Mouse (Mus musculus) kidney, embryonic 15.5 days (tissue): Measurements from ENCODE around the gene Cerkl. TPM values are rescaled to one million over a fixed set of nuclear protein-coding genes. Genes with fewer than 3 reads are reported as not detected.
A peak's percentile ranks its signal among the peaks of the same experiment; 100 is the strongest.

Experiments used
- ATAC-seq: fragments of 200-750 bp; cut with Nextera tagmentation; replicated peaks from 2 replicates; pipeline ENCODE4 v1.8.0; 2017; ENCODE audit warnings: moderate TSS enrichment; ENCODE audit not compliant: low FRiP score
- H3K27ac ChIP-seq: fragments of 300-500 bp; sonication (generic); 2 replicates; pipeline ENCODE4 v1.5.1; 2015; ENCODE audit warnings: mild to moderate bottlenecking, inconsistent platforms
- H3K27me3 ChIP-seq: fragments of 300-500 bp; sonication (generic); 2 replicates; pipeline ENCODE4 v1.6.1; 2015; ENCODE audit warnings: inconsistent platforms
- H3K36me3 ChIP-seq: fragments of 300-500 bp; sonication (generic); 2 replicates; pipeline ENCODE4 v1.6.1; 2015; ENCODE audit warnings: inconsistent platforms
- H3K4me1 ChIP-seq: fragments of 300-500 bp; sonication (generic); 2 replicates; pipeline ENCODE4 v1.6.1; 2015; ENCODE audit warnings: inconsistent platforms
- H3K4me2 ChIP-seq: fragments of 300-500 bp; sonication (generic); 2 replicates; pipeline ENCODE4 v1.6.1; 2015; ENCODE audit warnings: moderate library complexity, mild to moderate bottlenecking, inconsistent platforms
- H3K4me3 ChIP-seq: fragments of 300-500 bp; sonication (generic); replicated peaks from 2 replicates; pipeline ENCODE4 v1.5.1; 2015; ENCODE audit warnings: mild to moderate bottlenecking, inconsistent platforms
- H3K9ac ChIP-seq: fragments of 300-500 bp; sonication (generic); 2 replicates; pipeline ENCODE4 v1.6.1; 2015; ENCODE audit warnings: mild to moderate bottlenecking, inconsistent platforms
- H3K9me3 ChIP-seq: fragments of 300-500 bp; sonication (generic); replicated peaks from 2 replicates; pipeline ENCODE4 v1.6.1; 2016; ENCODE audit warnings: inconsistent platforms
- WGBS: fragments of 180-500 bp; shearing (Covaris S2); methylation state at CpG from one replicate; pipeline ENCODE4 v1.1.7; 2015; ENCODE audit warnings: mixed read lengths; 5-methylcytosine and 5-hydroxymethylcytosine counted together
- polyA plus RNA-seq: library from polyadenylated mRNA; unstranded; fragments of >200 nt; fragmentation: Nextera tagmentation; extraction: Ambion mirVana; gene quantifications from 2 replicates; pipeline ENCODE4 v1.2.1, GENCODE M21; 2015

The Cerkl gene
- polyA plus RNA-seq, 1 experiment from 2014 or later, result 2.3 TPM

DNA sequence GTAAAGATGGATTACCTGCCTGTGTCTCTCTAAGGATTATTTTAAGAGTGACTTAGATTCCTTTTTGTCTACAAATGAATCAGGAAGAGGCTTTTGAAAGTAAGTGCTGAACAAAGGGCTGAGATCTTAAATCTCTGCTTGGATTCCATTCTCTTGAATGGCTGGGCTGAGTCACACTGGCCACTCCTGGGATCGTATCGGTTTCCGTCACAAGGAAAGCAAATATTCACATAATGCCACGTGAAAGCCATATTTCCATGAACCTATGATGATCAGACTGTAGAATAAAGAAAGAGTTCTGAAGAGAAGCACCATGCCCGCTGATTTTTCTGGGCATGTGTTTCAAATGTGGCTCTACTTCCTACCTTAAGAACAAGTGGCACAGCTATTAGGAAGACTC, 57.8 kb downstream of the Cerkl start:
- Histone ChIP-seq H3K4me2 (no peak overlapping the region), H3K27ac (no peak overlapping the region), H3K4me3 (no peak overlapping the region), H3K9ac (no peak overlapping the region), H3K9me3 (no peaks in the 10 kb centered on the region), H3K27me3 (no peaks in the 10 kb centered on the region), H3K36me3 (no peaks in the 10 kb centered on the region), H3K4me1 (no peaks in the 10 kb centered on the region)
- 78% methylated on average over 5 of the region's 5 CpGs for WGBS
- ATAC-seq, result no peak

DNA sequence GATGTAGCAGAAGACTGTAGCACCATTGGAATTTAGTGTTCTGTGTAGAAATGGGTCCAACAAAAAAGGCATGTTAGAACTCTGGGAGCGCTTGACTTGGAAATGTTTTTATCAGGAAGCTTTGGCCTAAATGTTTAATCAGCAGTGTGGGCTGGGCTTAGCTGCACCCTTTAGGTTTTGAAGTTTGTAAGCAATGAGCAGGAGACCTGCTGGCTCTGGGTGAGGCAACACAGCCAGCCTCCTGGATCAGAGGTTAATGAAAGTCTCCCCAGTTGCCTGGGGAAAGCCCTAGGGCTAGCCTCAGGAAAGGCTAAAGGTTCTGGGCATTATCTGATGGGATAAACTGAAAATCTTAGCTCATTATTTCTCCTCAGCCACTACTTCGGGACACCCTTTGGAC, 58.2 kb downstream of the Cerkl start:
- Histone ChIP-seq H3K4me2 (no peak overlapping the region), H3K36me3 (no peaks in the 10 kb centered on the region), H3K9ac (no peak overlapping the region), H3K4me3 (no peak overlapping the region), H3K27ac (no peak overlapping the region), H3K4me1 (no peaks in the 10 kb centered on the region), H3K27me3 (no peaks in the 10 kb centered on the region), H3K9me3 (no peaks in the 10 kb centered on the region)
- WGBS, result 76% methylated on average over 2 of the region's 2 CpGs
- no peak for ATAC-seq

DNA sequence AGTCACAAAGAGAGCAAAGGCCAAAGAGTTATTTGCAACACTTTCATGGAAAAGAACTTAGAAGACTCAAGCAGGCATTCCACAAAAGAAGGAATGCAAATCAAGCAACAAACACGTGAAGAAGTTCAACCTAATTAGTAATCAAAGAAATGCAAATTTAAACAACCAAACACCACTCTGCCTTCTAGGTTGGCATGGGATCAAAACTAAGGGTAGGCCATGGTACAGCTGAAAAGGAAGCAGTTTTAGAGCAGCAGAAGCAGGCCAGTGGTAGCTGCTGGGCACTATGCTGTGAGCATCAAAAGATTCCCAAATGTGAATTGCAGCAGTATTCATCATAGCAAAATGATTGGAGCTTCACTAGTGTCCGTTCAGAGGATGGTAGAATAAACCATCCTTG, 59.5 kb downstream of the Cerkl start:
- no peaks in the 10 kb centered on the region for H3K27me3 ChIP-seq
- no peak overlapping the region for H3K9ac ChIP-seq
- H3K4me2 ChIP-seq, result no peak overlapping the region
- no peak overlapping the region for H3K27ac ChIP-seq
- no peak for ATAC-seq
- no peaks in the 10 kb centered on the region for H3K9me3 ChIP-seq
- H3K4me1 ChIP-seq, result no peaks in the 10 kb centered on the region
- no peak overlapping the region for H3K4me3 ChIP-seq
- no peaks in the 10 kb centered on the region for H3K36me3 ChIP-seq
- WGBS, result 60% methylated on average over 2 of the region's 2 CpGs

DNA sequence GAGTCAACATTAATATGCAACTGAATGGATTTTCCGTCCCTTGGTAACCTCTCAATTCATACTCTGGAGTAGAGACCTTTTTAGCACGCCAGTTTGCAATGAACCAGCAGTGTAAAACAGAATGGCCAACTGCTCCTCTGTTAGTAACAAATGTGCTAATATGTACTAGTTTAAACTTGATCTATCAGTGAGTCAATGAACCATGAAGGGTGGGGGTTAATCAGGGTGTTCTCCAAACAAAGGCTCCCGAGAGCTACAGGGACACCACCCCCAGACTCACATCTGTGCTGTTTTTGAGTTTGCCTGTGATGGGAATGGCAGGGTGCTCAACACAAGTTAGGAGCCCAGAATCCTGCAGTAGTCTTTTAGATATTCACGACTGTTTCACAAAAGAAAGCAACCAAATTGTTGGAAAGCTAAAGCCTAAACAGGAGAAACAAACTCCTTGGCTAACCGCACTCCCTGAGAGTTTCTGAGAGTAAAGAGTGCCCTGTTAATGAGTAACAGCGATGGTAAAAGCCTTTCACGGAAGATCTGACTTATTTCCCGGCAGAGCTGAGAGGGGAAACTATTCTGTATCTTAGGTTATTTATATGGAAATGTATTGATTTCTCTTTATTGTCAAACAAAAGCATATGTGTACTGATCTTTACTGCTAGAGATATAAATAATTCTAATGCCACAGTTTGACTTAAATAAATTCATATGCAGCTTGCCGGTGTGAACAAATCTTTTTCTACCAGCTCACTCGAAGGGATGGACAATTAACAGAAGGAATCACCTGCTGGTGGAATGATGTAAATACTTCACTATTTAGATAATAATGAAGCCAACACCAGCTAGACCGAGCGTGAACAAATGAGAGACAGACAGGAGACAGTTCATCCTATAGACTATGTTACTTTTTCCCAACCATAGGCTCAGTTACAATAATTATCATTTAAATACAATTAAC, 77.2 kb downstream of the Cerkl start:
- Histone ChIP-seq H3K9ac (no peak overlapping the region), H3K36me3 (no peaks in the 10 kb centered on the region), H3K27ac (peak overlapping the region; percentile 81), H3K9me3 (no peaks in the 10 kb centered on the region), H3K4me1 (0 out of 2 replicates have a peak, but pooled peaks cover 5% of the 10 kb centered on the region), H3K27me3 (no peaks in the 10 kb centered on the region), H3K4me3 (no peak overlapping the region), H3K4me2 (peak overlapping the region; percentile 38)
- WGBS, result 40% methylated on average over 12 of the region's 12 CpGs
- peak; percentile 94 for ATAC-seq

DNA sequence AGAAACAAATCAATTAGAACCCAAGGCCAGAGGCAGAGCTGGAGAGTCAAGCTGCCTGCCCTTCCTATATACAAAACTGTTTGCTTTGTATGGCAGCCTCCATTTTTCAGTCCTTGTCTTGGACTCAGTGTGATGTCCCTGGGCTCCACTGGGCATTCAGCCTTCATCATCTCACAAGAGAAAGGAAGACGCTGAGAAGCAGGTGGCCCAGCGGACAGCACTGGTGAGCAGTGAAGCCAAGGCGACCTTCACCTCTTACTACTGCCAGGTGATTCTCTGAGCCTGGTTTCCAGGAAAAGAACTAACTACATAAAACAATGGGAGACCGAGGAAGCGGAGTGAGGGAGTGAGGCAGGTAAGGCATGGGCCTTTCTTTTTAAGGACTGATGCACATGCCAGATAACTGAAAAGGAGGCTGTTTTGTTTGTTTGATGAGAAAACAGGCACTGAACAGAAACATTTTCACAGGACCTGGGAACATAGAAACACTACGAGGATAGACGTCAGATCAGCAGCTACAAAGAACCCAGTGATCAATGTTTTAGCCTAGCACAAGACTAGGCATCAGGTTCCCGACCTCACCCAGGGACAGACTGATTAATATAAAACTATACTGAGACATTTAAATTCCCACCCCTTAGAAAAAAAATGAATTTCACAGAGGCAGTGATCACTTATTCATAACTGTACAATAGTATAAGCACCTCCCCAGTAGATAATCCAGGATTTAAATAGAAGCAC, 78.1 kb downstream of the Cerkl start:
- H3K27me3 ChIP-seq, result no peaks in the 10 kb centered on the region
- H3K9ac ChIP-seq, result no peak overlapping the region
- WGBS, result 71% methylated on average over 8 of the region's 8 CpGs
- ATAC-seq, result peak; percentile 50
- H3K36me3 ChIP-seq, result no peaks in the 10 kb centered on the region
- H3K4me3 ChIP-seq, result no peak overlapping the region
- 0 out of 2 replicates have a peak, but pooled peaks cover 5% of the 10 kb centered on the region for H3K4me1 ChIP-seq
- H3K4me2 ChIP-seq, result peak overlapping the region; percentile 38
- no peaks in the 10 kb centered on the region for H3K9me3 ChIP-seq
- peak overlapping the region; percentile 81 for H3K27ac ChIP-seq

DNA sequence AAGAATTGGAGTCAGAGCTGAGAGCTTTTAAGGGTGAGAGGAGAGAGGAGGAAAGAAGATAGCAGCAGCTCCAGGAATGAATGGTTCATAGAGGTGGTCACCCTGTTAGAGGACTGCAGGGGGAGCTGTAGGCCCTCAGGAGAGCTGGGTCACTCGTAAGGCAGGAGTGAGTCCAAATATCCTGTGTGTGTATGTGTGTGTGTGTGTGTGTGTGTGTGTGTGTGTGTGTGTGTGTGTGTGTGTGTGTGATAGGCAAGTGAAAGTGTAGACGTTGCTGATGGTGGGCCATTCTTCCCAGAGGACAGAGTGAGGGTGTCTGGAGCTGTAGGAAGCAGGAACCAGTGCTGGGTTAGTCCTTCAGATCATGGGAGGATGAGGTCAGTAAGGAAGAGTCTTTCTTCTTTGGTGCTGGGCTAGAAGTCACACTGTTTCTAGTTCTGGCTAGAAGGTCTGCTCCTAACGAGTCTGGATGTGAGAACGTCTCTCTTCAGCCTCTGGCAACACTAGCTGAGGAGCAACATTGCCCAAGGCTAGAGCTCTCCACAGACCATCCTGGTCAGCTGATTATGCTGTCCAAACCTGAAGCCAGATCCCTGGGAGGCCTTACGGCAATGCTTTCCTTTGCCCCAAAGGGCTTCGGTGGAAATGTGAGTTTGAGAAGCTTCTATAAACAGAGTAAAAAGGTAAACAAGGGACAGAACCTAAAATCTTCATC, 83.9 kb downstream of the Cerkl start:
- ATAC-seq, result peak; percentile 77; the same call in 1 of the 2 replicates
- Histone ChIP-seq H3K27me3 (no peaks in the 10 kb centered on the region), H3K4me2 (no peak overlapping the region), H3K9me3 (no peaks in the 10 kb centered on the region), H3K4me3 (no peak overlapping the region), H3K4me1 (no peaks in the 10 kb centered on the region), H3K27ac (no peak overlapping the region), H3K36me3 (no peaks in the 10 kb centered on the region), H3K9ac (no peak overlapping the region)
- WGBS, result 61% methylated on average over 6 of the region's 6 CpGs

DNA sequence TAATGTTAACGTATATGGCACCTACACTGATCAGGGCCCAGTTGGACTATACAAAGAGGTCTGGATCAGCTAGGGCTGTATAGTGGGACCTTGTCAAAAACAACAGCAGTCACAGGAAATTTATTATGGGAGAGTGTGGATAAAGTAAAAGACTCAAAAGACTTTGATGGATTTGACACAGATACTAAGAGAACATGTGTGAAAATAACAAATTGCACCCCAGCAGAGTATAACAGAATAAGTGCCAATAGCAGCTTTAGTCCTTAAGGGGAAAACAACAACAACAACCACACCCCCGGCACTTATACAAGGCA, 84.5 kb downstream of the Cerkl start:
- Histone ChIP-seq H3K27ac (no peak overlapping the region), H3K4me1 (no peaks in the 10 kb centered on the region), H3K4me3 (no peak overlapping the region), H3K27me3 (no peaks in the 10 kb centered on the region), H3K4me2 (no peak overlapping the region), H3K9ac (no peak overlapping the region), H3K36me3 (no peaks in the 10 kb centered on the region), H3K9me3 (no peaks in the 10 kb centered on the region)
- WGBS, result 75% methylated on average over 2 of the region's 2 CpGs
- no peak for ATAC-seq

DNA sequence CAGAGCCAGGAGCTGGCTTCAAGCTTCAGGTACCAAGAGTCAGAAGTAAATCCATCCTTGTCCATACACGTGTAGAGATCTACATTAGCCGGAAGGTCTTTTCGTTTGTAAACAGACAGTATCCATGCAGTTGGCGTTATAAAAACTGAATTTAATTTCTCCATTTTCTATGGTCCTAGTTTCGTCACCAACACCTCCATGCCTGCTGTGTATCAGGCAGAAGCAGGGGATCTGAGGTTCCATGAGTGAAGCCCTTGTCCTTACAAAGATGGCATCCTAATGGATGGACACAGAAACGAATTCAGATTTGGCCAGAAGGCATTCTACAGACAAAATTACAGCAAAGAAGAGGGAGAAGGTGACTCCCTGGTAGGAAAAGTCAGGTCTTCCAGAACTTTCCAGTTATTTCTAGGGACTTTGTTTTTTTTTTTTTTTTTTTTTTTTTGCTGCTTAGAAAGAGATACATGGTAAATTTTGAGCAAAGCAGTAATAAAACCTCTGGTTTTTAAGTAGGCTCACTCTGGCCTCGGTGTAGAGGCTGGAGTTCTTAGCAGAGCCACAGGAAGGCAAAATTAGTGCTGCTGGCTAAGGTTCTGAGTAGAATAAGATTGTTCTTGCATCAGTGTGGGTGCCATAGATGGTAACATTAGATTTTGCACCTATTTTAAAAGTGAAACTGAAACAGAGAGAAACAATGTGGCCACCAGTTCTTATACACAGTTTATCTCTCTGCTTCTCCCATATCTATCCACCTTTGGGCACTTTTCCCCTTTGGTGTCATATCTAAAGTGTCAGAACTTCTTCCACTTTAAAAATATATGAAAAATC, 85.0 kb downstream of the Cerkl start:
- H3K9me3 ChIP-seq, result no peaks in the 10 kb centered on the region
- H3K36me3 ChIP-seq, result no peaks in the 10 kb centered on the region
- no peaks in the 10 kb centered on the region for H3K27me3 ChIP-seq
- WGBS, result 86% methylated on average over 7 of the region's 7 CpGs
- H3K9ac ChIP-seq, result no peak overlapping the region
- no peak overlapping the region for H3K4me2 ChIP-seq
- H3K4me3 ChIP-seq, result no peak overlapping the region
- no peak for ATAC-seq
- no peak overlapping the region for H3K27ac ChIP-seq
- H3K4me1 ChIP-seq, result no peaks in the 10 kb centered on the region

DNA sequence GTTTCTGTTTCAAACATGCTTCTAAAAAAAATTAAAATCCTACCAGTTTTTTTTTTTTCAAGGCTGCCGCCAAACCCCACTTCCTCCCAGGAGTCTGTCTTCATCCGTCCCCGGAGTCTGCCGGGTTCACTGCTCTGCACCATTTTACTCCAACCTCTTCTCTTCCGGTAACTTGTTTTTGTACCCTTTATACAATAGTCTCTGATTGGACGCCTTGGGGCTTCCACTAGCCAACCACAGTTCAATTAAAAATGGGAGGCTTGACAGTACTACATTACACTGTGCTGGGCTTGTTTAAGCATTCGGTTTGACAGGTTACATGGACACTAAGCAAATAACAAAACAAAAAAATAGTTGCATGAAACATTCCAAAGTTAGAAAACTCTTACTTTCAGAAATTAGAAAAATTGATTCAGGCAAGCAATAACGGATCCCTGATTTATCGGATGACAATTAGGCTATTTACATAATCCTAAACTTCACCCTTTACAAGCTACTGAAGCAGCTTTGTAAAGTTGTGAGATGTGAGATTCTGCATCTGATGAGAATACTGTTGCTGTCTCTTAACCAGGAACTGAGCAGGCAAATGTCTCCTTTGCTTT, 85.8 kb downstream of the Cerkl start:
- Histone ChIP-seq H3K27me3 (no peaks in the 10 kb centered on the region), H3K9ac (no peak overlapping the region), H3K27ac (no peak overlapping the region), H3K9me3 (no peaks in the 10 kb centered on the region), H3K4me2 (peak overlapping the region; percentile 15; the same call in 1 of the 2 replicates), H3K36me3 (no peaks in the 10 kb centered on the region), H3K4me1 (no peaks in the 10 kb centered on the region), H3K4me3 (no peak overlapping the region)
- 76% methylated on average over 9 of the region's 9 CpGs for WGBS
- ATAC-seq, result no peak

DNA sequence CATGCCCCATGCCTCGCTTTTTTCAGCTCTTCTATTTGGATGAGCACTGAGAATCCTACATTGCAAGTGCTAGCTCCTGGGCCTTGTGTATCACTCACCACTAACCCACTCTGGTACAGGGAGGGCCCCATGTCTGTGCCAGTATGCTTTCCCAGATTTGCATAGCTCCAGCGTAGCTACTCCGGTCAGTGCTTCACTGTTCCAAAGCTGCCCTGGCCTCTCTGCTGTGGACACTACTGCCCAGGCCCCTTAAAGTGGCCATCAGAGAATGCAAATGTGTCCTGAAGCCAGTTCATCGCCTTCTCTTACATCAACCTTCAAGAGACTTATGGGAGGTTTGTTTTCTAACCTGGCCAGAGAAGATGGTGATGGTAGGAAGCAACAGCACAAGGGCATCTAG, 86.7 kb downstream of the Cerkl start:
- 83% methylated on average over 4 of the region's 4 CpGs for WGBS
- Histone ChIP-seq H3K27me3 (no peaks in the 10 kb centered on the region), H3K4me1 (no peaks in the 10 kb centered on the region), H3K4me2 (no peak overlapping the region), H3K4me3 (no peak overlapping the region), H3K27ac (no peak overlapping the region), H3K36me3 (no peaks in the 10 kb centered on the region), H3K9ac (no peak overlapping the region), H3K9me3 (no peaks in the 10 kb centered on the region)
- no peak for ATAC-seq

DNA sequence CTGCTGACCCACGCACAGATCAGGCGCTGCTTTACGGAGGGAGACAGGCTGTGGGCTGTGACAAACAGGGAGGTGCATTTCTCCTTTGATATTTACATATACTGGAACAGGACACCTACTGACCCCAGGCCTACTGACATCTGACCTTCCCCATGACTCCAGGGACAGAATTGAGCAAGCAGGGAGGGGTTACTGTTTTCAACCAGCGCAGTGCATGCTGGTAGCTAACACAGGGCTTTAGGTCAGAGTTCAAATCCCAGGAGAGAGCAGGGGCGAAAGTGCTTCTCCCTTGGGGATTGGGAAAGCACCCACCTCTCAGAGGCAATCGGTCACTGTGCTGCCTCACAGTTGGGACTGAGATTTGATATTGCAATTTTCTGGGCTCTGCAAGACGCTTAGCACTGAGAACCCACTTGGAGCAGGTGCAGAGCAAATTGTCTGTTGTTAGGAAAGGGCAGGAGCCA, 87.5 kb downstream of the Cerkl start:
- Histone ChIP-seq H3K36me3 (no peaks in the 10 kb centered on the region), H3K9me3 (no peaks in the 10 kb centered on the region), H3K27ac (no peak overlapping the region), H3K9ac (no peak overlapping the region), H3K4me1 (no peaks in the 10 kb centered on the region), H3K4me3 (no peak overlapping the region), H3K27me3 (no peaks in the 10 kb centered on the region), H3K4me2 (no peak overlapping the region)
- 50% methylated on average over 7 of the region's 7 CpGs for WGBS
- ATAC-seq, result 0 out of 2 replicates have a peak, but pooled peaks have one; percentile 20
